Mouse (Mus musculus): ENCODE measurements around the gene Alg2.
A peak's percentile ranks its signal among the peaks of the same experiment; 100 is the strongest.

Alg2 gene

GRCm38 (mm10) chr4:47473968-47474729 lies at the start of gene Alg2, which contains the start of gene Sec61b:
Gene Alg2 (minus strand): TSS chr4:47474333.
Gene Sec61b (plus strand): TSS chr4:47474658.
- DNase-seq (ENCODE audit: low read depth, low spot score), result peak; percentile 97

- peak; percentile 26 for DNase-seq (ENCODE audit: low read depth, low spot score)
Observed at GRCm38 (mm10) chr4:47521884-47522605, 47.9 kb upstream of the Alg2 start.

- no peak for DNase-seq (ENCODE audit: low read depth, low spot score)
Observed at GRCm38 (mm10) chr4:47520076-47520475, 45.9 kb upstream of the Alg2 start.

- DNase-seq (ENCODE audit: low read depth, low spot score), result no peak
Observed at GRCm38 (mm10) chr4:47518551-47519181, 44.5 kb upstream of the Alg2 start.

GRCm38 (mm10) chr4:47504841-47505517 lies 30.8 kb upstream of the Alg2 start:
- DNase-seq (ENCODE audit: low read depth, low spot score), result no peak

- no peak for DNase-seq (ENCODE audit: low read depth, low spot score)
Observed at GRCm38 (mm10) chr4:47503045-47503444, 28.9 kb upstream of the Alg2 start.

- DNase-seq (ENCODE audit: low read depth, low spot score), result peak; percentile 54
Observed at GRCm38 (mm10) chr4:47502546-47502971, 28.4 kb upstream of the Alg2 start.

- no peak for DNase-seq (ENCODE audit: low read depth, low spot score)
Observed at GRCm38 (mm10) chr4:47499121-47499545, 25.0 kb upstream of the Alg2 start.

- no peak for DNase-seq (ENCODE audit: low read depth, low spot score)
Observed at GRCm38 (mm10) chr4:47497811-47498385, 23.8 kb upstream of the Alg2 start.

GRCm38 (mm10) chr4:47494686-47495085 lies 20.6 kb upstream of the Alg2 start:
- no peak for DNase-seq (ENCODE audit: low read depth, low spot score)

- no peak for DNase-seq (ENCODE audit: low read depth, low spot score)
Observed at GRCm38 (mm10) chr4:47494137-47494536, 20.0 kb upstream of the Alg2 start.

GRCm38 (mm10) chr4:47493456-47493855 lies 19.3 kb upstream of the Alg2 start:
- DNase-seq (ENCODE audit: low read depth, low spot score), result no peak

- DNase-seq (ENCODE audit: low read depth, low spot score), result no peak
Observed at GRCm38 (mm10) chr4:47492311-47493086, 18.4 kb upstream of the Alg2 start.

- DNase-seq (ENCODE audit: low read depth, low spot score), result no peak
Observed at GRCm38 (mm10) chr4:47491243-47491642, 17.1 kb upstream of the Alg2 start.

GRCm38 (mm10) chr4:47480576-47480975 lies 6.4 kb upstream of the Alg2 start:
- DNase-seq (ENCODE audit: low read depth, low spot score), result no peak

- DNase-seq (ENCODE audit: low read depth, low spot score), result no peak
Observed at GRCm38 (mm10) chr4:47480095-47480494, 6.0 kb upstream of the Alg2 start.

- DNase-seq (ENCODE audit: low read depth, low spot score), result no peak
Observed at GRCm38 (mm10) chr4:47477539-47477938, 3.4 kb upstream of the Alg2 start.

GRCm38 (mm10) chr4:47474730-47475643 lies 854 bp upstream of the Alg2 start:
- DNase-seq (ENCODE audit: low read depth, low spot score), result no peak

- DNase-seq (ENCODE audit: low read depth, low spot score), result peak; percentile 27
Observed at GRCm38 (mm10) chr4:47473586-47473967, 556 bp downstream of the Alg2 start.

- DNase-seq (ENCODE audit: low read depth, low spot score), result no peak
Observed at GRCm38 (mm10) chr4:47467196-47467595, 6.9 kb downstream of the Alg2 start.
